Mouse (Mus musculus) heart, adult 8-10 months (tissue): ENCODE results near the gene Dock8. TPM values are rescaled to one million over a fixed set of nuclear protein-coding genes. Genes with fewer than 3 reads are reported as not detected.

ENCODE experiments used
- DNase-seq: peaks from one replicate; pipeline ENCODE4 v3.0.0; 2022; ENCODE audit warnings: low spot score
- total RNA-seq, 4 experiments: library from RNA; stranded (reverse); gene quantifications; 2 replicates each; pipeline ENCODE4 v1.2.4; 2022

Dock8 gene
- total RNA-seq, 4 experiments from 2014 or later: 17.9 to 22.7 (median 22.2) TPM

- DNase-seq: no peak
Observed at GRCm38 (mm10) chr19:25122417-25122816, 123.1 kb downstream of the Dock8 start.

DNA sequence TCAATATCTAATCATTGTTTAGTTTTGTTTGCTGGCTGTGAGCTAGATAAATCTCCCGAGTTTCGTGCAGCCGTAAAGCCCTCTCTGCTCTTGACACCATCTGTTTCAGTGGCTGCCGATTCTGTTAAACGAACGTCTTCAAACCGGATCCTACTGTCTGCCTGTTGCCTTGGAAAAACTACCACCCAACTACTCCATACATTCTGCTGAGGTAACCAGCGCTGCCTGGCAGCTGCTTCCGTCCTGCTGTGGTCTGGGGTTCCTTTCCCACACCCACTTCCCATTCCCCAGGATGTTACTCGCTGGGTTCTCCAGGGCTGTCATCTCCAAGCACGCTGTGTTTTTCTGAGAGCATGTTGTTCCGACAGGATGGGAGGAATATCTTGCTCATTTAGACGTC is 123.7 kb downstream of the Dock8 start:
- no peak for DNase-seq

DNA sequence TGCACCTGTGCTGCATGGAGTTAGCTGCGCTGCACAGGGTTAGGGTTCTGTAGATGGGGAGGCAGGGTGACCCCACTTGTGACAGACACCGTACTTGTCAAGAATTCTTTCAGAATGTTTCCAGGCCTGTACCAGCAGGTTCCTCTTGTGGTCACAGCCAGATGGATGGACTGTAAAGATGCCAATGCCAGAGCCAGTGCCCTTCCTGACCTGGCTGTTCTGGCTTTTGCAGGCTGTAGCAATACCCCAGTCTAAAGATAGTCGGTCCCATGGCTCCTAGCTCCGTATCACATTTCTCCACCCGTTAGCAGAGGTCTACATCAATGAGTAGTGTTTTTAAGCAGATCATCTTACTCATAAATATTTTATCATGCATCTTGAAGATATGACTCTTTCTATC is 124.1 kb downstream of the Dock8 start:
- DNase-seq: peak; percentile 44

DNA sequence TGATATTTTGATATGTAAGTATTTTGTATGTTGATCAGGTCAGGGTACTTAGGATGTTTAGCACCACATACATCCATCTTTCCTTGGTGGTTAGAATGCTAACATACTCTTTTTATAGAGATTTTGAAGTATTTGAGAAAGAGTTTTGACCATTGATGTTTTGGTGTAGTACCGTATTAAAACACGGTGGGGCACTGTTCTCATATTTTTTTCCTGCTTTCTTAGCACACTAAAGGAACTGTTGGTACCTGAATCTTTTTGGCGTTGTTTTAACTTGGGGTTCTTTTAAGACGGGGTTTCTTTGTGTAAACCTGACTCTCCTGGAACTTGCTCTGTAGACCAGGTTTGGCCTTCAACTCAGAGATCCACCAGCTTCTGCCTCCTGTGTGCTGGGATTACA is 133.0 kb downstream of the Dock8 start:
- DNase-seq: peak; percentile 44

- DNase-seq: no peak
Observed at GRCm38 (mm10) chr19:25133959-25134358, 134.6 kb downstream of the Dock8 start.

DNA sequence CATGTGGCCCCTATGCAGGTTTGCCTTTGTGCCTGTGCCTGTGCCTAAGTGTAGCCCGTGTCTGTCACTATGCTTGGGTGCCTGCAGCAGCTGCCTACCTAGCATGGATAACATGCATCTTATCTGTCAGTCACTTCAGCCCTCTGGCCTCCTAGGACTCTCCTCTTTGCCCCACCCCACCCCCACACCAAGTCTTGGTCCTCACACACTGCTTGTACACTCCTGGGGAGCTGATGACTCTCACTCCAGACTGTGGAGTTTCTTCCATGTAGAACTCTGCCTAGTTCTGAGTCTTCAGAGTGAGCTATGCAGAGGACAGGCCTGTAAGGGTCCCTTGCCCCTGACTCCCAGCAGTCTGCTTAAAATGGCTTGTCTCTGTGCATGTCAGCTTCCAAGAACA is 136.8 kb downstream of the Dock8 start:
- no peak for DNase-seq

- peak; percentile 26 for DNase-seq
Observed at GRCm38 (mm10) chr19:25137907-25138820, 138.8 kb downstream of the Dock8 start.

- no peak for DNase-seq
Observed at GRCm38 (mm10) chr19:25144110-25145028, 145.0 kb downstream of the Dock8 start.

GRCm38 (mm10) chr19:25145116-25145515 is 145.8 kb downstream of the Dock8 start:
- no peak for DNase-seq

DNA sequence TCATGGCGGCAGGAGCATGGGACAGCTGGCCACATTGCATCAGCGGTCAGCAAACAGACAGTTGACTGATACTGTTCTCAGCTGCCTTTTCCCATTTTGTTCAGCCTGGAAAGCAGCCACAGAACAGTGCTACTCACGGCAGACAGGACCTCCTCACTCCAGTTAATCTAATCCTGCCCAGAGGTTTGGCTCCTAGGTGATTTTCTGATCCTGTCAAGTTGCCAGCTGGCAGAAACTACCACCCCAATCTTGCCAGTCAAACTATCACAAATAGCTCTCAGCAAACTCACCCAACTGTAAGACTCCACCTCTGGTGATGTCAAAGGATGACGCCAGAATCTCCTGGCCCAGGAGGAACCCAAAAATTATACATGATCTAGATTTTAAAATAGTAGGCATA is 146.8 kb downstream of the Dock8 start:
- DNase-seq: no peak

GRCm38 (mm10) chr19:25149788-25150187 is 150.5 kb downstream of the Dock8 start:
- no peak for DNase-seq

- no peak for DNase-seq
Observed at GRCm38 (mm10) chr19:25154506-25155178, 155.3 kb downstream of the Dock8 start.

DNA sequence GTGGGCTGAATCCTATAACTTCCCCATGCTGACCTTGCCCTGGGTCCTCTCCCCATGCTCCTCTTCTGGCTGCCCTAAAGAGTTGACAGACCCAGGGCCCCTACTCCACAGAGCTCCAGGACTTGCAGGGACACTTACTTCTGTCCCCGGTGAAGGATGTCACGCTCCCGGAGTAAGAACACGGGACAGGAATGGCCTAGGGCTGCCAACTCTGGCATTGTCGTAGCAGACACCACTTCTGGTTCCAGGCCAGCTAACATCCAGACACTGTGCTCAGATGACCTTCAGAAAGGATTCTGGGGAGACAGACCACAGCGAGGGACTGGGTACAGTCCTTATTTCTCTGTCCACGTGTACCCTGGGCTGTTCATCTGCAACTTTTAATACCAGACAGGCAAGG is 155.9 kb downstream of the Dock8 start:
- DNase-seq: peak; percentile 32

DNA sequence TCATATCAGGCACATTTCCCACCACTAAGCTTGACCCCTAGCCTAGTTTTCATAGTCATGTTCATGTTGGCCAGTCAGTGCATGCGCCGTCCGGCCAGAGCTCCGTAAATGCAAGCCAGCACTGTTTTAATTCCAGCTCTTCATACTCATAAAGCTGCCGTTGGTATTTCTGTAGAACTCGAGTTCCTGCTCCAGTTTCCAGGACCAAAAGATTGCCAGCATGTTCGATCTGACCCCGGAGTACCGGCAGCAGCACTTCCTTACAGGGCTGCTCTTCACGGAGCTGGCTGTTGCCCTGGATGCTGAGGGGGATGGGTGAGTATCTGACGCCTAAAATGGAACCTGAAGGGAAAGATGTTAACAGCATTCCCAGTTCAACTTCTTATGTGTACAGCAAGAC is 156.4 kb downstream of the Dock8 start:
- no peak for DNase-seq

DNA sequence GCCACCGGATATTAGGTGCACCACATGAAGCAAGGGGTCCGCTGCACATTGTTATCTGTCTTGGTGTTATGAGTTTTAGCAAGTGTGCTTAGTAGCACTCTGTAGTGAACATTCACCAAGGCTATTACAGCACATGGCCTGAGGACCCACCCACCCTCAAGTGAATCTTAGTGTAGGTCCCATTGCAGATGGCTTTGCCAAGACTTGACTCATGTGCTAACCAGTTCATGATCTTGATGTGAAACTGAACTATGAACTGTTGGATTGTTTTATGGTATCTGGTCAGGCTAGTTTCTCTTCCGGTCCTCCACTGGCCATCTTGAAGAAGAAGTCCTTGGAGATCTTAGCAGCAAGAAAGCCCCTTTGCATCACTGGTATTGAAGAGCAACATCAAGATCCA is 162.9 kb downstream of the Dock8 start:
- no peak for DNase-seq

DNA sequence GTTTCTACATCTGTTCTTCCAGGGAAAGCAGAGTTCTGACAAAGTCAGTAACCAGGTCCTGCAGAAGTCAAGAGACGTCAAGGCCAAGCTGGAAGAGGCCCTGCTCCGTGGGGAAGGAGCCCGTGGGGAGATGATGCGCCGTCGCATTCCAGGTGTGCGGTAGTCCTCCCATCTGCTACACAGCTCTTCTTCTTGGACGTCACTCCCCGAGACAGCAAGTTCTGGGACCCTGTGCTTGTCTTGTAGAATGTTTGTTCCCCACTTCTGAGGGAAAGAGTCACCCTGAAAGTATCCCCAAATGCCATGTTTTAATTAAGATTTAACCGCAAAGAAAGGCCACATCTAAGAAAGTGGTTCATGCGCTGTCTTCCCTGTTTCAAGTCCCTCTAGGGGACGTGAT is 164.1 kb downstream of the Dock8 start:
- no peak for DNase-seq

DNA sequence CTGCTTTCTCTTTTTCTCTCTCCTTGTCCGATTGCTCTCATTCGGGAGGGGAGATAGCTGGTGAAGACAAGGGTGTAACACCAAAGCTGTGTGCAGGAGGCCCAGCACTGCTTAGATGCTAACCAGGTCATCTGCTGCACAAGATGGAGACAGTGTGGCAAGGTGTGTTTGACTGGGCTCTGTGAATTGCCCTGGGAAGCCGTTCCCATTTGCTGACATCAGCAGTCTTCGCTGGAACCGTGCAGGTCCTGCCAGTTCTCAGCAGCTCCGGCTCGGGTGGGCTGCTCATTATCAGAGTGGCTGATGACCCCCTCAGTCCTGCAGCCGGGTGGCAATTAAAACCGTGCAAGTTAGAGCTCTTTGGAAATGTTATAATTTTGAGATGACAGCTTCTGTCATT is 167.1 kb downstream of the Dock8 start:
- no peak for DNase-seq

DNA sequence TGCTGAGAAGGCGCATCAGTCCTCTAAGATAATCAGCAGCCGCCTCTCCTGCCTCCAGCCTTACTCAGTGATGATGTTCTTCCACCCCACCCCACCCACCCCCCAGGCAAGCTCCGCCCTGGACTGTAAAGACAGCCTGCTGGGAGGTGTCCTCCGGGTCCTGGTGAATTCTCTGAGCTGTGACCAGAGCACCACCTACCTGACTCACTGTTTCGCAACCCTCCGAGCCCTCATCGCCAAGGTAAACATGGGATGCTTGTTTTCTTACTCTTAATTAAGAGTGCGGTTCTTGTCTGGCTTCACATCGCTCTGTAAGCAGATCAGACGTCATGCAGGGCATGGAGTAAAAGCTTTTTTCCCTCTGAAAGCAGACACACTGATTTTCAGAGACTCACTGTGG is 172.1 kb downstream of the Dock8 start:
- DNase-seq: no peak

GRCm38 (mm10) chr19:25176746-25177145 is 177.4 kb downstream of the Dock8 start:
- DNase-seq: no peak

DNA sequence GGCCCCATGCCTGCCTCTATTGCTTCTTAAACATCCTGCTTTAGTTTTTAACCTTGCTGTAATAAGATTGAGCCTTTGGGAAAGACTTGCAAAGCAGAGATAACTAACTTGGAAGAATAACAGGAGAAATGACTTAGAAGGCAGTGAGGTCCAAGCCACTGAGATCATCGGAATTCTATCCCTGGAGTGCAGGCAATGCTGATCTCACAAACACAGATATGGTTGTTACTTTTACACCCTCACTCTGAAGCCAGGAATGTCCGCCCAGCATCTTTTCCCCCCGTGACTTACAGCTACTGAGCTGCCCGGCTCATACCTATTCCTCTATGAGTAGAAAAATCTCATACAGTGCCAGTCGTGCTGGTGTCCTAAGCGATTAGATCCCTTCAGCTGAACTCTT is 180.7 kb downstream of the Dock8 start:
- peak; percentile 34 for DNase-seq

- no peak for DNase-seq
Observed at GRCm38 (mm10) chr19:25180547-25180946, 181.2 kb downstream of the Dock8 start.

- DNase-seq: no peak
Observed at GRCm38 (mm10) chr19:25184076-25184475, 184.7 kb downstream of the Dock8 start.
